Mouse (Mus musculus) lung, adult 2 months (tissue): Measurements from ENCODE around the gene Tenm1. TPM values are rescaled to one million over a fixed set of nuclear protein-coding genes. Genes with fewer than 3 reads are reported as not detected.

Experiments
- DNase-seq: peaks from one replicate; pipeline ENCODE4 v3.0.0; 2022
- H3K4me1 ChIP-seq: fragments of 200-500 bp; 2 replicates; pipeline ENCODE4 v1.6.1; 2011; ENCODE audit warnings: low read length; ENCODE audit not compliant: control insufficient read depth, insufficient read depth
- H3K4me3 ChIP-seq: fragments of 200-500 bp; replicated peaks from 2 replicates; pipeline ENCODE3; 2011; ENCODE audit warnings: low read depth, mild to moderate bottlenecking, control low read depth, low read length; ENCODE audit errors: extremely low read depth
- CTCF ChIP-seq: fragments of 200-500 bp; IDR thresholded peaks from 2 replicates; pipeline ENCODE4 v1.5.1; 2011; ENCODE audit warnings: mild to moderate bottlenecking, low read length, control low read depth; ENCODE audit not compliant: insufficient read depth
- POLR2A ChIP-seq: fragments of 200-500 bp; IDR thresholded peaks from 2 replicates; pipeline ENCODE4 v1.6.1; 2011; ENCODE audit warnings: low read depth, mild to moderate bottlenecking, control low read depth, low read length, borderline replicate concordance; ENCODE audit errors: extremely low read depth
- WGBS: fragments of 180-500 bp; shearing (Covaris S2); methylation state at CpG from one replicate; pipeline ENCODE4 v1.1.7; 2018; 5-methylcytosine and 5-hydroxymethylcytosine counted together
- polyA plus RNA-seq: library from polyadenylated mRNA; depleted of rRNA; stranded (reverse); fragments of >200 nt; gene quantifications from 2 replicates; pipeline ENCODE4 v1.2.3, GENCODE M21; 2012

Tenm1 gene
- polyA plus RNA-seq, 1 experiment, result not detected

GRCm38 (mm10) chrX:42986100-42986499 is 442.8 kb downstream of the Tenm1 start:
- 67% methylated on average over 2 of the region's 2 CpGs for WGBS
- Histone ChIP-seq H3K4me1 (no peaks in the 10 kb centered on the region), H3K4me3 (no peak overlapping the region)
- no peak for TF ChIP-seq POLR2A
- no peak for TF ChIP-seq CTCF
- DNase-seq, result no peak

- no peaks in the 10 kb centered on the region for H3K4me1 ChIP-seq
- 0% methylated on average over 1 of the region's 1 CpGs for WGBS
- H3K4me3 ChIP-seq, result no peak overlapping the region
- no peak for TF ChIP-seq POLR2A
- TF ChIP-seq CTCF, result no peak
- DNase-seq, result no peak
Observed at GRCm38 (mm10) chrX:42973562-42973961, 455.4 kb downstream of the Tenm1 start.

GRCm38 (mm10) chrX:42967611-42968010 is 461.3 kb downstream of the Tenm1 start:
- DNase-seq, result no peak
- TF ChIP-seq POLR2A (no peak), CTCF (no peak)
- H3K4me1 ChIP-seq, result no peaks in the 10 kb centered on the region
- H3K4me3 ChIP-seq, result no peak overlapping the region
- WGBS, result 60% methylated on average over 5 of the region's 5 CpGs

- no peaks in the 10 kb centered on the region for H3K4me1 ChIP-seq
- no peak for DNase-seq
- no peak overlapping the region for H3K4me3 ChIP-seq
- WGBS, result 70% methylated on average over 1 of the region's 1 CpGs
- TF ChIP-seq POLR2A, result no peak
- TF ChIP-seq CTCF, result no peak
Observed at GRCm38 (mm10) chrX:42861731-42862130, 567.2 kb downstream of the Tenm1 start.

GRCm38 (mm10) chrX:42781566-42781965 is 647.4 kb downstream of the Tenm1 start:
- no peak for DNase-seq
- H3K4me1 ChIP-seq, result no peaks in the 10 kb centered on the region
- TF ChIP-seq CTCF (no peak), POLR2A (no peak)
- 47% methylated on average over 4 of the region's 4 CpGs for WGBS
- H3K4me3 ChIP-seq, result no peak overlapping the region

- no peaks in the 10 kb centered on the region for H3K4me1 ChIP-seq
- TF ChIP-seq POLR2A (no peak), CTCF (no peak)
- WGBS, result 78% methylated on average over 3 of the region's 3 CpGs
- H3K4me3 ChIP-seq, result no peak overlapping the region
- no peak for DNase-seq
Observed at GRCm38 (mm10) chrX:42718078-42718785, 710.7 kb downstream of the Tenm1 start.

GRCm38 (mm10) chrX:42700291-42700690 is 728.6 kb downstream of the Tenm1 start:
- Histone ChIP-seq H3K4me3 (no peak overlapping the region), H3K4me1 (no peaks in the 10 kb centered on the region)
- WGBS, result 41% methylated on average over 3 of the region's 3 CpGs
- TF ChIP-seq POLR2A (no peak), CTCF (no peak)
- no peak for DNase-seq

- WGBS, result 54% methylated on average over 3 of the region's 3 CpGs
- Histone ChIP-seq H3K4me3 (no peak overlapping the region), H3K4me1 (no peaks in the 10 kb centered on the region)
- DNase-seq, result no peak
- TF ChIP-seq CTCF, result no peak
Observed at GRCm38 (mm10) chrX:42647131-42647530, 781.8 kb downstream of the Tenm1 start.

- TF ChIP-seq CTCF (no peak), POLR2A (no peak)
- DNase-seq, result no peak
- H3K4me1 ChIP-seq, result no peaks in the 10 kb centered on the region
- H3K4me3 ChIP-seq, result no peak overlapping the region
- WGBS, result 70% methylated on average over 2 of the region's 2 CpGs
Observed at GRCm38 (mm10) chrX:42580521-42580920, 848.4 kb downstream of the Tenm1 start.

GRCm38 (mm10) chrX:42558683-42559082 is 870.2 kb downstream of the Tenm1 start:
- TF ChIP-seq POLR2A (no peak), CTCF (no peak)
- no peak overlapping the region for H3K4me3 ChIP-seq
- DNase-seq, result no peak
- H3K4me1 ChIP-seq, result no peaks in the 10 kb centered on the region
- 63% methylated on average over 4 of the region's 4 CpGs for WGBS
